Mouse (Mus musculus) brain, adult 2 months (tissue): ENCODE measurements at regions not wholly inside any gene's neighbourhood (a gene's known extent, or its start where the extent isn't known, plus 50 kb on each side); places are given as distances from the start of the nearest gene placed in this dataset.
"Not testable (repeated sequence)": the region's sequence is repeated elsewhere in the genome, so short reads cannot be mapped to it uniquely, and the experiment has no call there.

Experiments
- DNase-seq: peaks from one replicate; pipeline ENCODE4 v3.0.0; 2011; ENCODE audit warnings: low read depth, low spot score

- peak; percentile 85 for DNase-seq
Observed at GRCm38 (mm10) chr1:59403831-59404547, 78.2 kb upstream of the Fzd7 start.

GRCm38 (mm10) chr1:59405370-59405769 lies 76.9 kb upstream of the Fzd7 start:
- peak; percentile 95 for DNase-seq

GRCm38 (mm10) chr1:59406741-59407306 lies 75.4 kb upstream of the Fzd7 start:
- DNase-seq = peak; percentile 61

GRCm38 (mm10) chr1:59409585-59410160 lies 72.6 kb upstream of the Fzd7 start:
- peak; percentile 39 for DNase-seq

- no peak for DNase-seq
Observed at GRCm38 (mm10) chr1:59413264-59413663, 69.0 kb upstream of the Fzd7 start.

GRCm38 (mm10) chr1:59414401-59415210 lies 67.6 kb upstream of the Fzd7 start:
- DNase-seq = no peak

- DNase-seq = peak; percentile 91
Observed at GRCm38 (mm10) chr1:59415733-59416312, 66.4 kb upstream of the Fzd7 start.

GRCm38 (mm10) chr1:59417317-59417716 lies 64.9 kb upstream of the Fzd7 start:
- no peak for DNase-seq

- no peak for DNase-seq
Observed at GRCm38 (mm10) chr1:59417962-59418361, 64.3 kb upstream of the Fzd7 start.

- no peak for DNase-seq
Observed at GRCm38 (mm10) chr1:59418748-59419147, 63.5 kb upstream of the Fzd7 start.

GRCm38 (mm10) chr1:59422981-59423941 lies 59.0 kb upstream of the Fzd7 start:
- DNase-seq = no peak

GRCm38 (mm10) chr1:59425771-59426170 lies 56.5 kb upstream of the Fzd7 start:
- not testable (repeated sequence) for DNase-seq

GRCm38 (mm10) chr1:59426346-59427203 lies 55.6 kb upstream of the Fzd7 start:
- no peak for DNase-seq

GRCm38 (mm10) chr1:59427204-59427557 lies 55.0 kb upstream of the Fzd7 start:
- peak; percentile 37 for DNase-seq

- no peak for DNase-seq
Observed at GRCm38 (mm10) chr1:59429289-59429688, 52.9 kb upstream of the Fzd7 start.

- DNase-seq = no peak
Observed at GRCm38 (mm10) chr1:59430234-59430633, 52.0 kb upstream of the Fzd7 start.

GRCm38 (mm10) chr1:59430886-59431486 lies 51.2 kb upstream of the Fzd7 start:
- DNase-seq = no peak
